Mouse (Mus musculus): Measurements from ENCODE around the gene Gm12184. TPM values are rescaled to one million over a fixed set of nuclear protein-coding genes. Genes with fewer than 3 reads are reported as not detected.
"Not testable (repeated sequence)": the region's sequence is repeated elsewhere in the genome, so short reads cannot be mapped to it uniquely, and the experiment has no call there.

Gm12184 gene
- total RNA-seq, 2 experiments from 2014 or later: 1.1 to 2.6 TPM

DNA sequence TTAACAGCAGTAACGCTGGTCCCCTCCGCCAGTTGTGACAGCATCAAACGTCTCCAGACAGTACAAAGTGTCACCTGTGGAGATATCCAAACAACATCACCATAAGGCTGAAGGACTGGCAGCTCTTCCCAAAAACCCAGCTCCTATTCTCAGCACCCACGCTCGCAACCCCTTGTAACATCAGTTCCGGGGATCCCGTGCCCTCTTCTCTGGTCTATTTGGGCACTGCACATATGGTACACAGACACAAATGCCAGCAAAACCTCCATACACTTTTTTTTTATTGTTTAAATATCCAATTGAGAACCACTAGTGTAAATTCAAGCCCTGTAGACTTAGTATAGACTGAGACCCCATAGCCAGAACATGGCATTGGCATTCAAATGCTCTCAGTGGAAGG lies 31.2 kb downstream of the Gm12184 start:
- intact Hi-C loops (cut with DNase I): no loop called here
- TF ChIP-seq CTCF (IDR thresholded peaks at IDR 0.05): peak; percentile 40
- no peak for DNase-seq (ENCODE audit: extremely low spot score in 1 of 2, low spot score in 2 of 2)
- H3K4me3 ChIP-seq: no peak overlapping the region
- no peak overlapping the region for H3K27ac ChIP-seq

DNA sequence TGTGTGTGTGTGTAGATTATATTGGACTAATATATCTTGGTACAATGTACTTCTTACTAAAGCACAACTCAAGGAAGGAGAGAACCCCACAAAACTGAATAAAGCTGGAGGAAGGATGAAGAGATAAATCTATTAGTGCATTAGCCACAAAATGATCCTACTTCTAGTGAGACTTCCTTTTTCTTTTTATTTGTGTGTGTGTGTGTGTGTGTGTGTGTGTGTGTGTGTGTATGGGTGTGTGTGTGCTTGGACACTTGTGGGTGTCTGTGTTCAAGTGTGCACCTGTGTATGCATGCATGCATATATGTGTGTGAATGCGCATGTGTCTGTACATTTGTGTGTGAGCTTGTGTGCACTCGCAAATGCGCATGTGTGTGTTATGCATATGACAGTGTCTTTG lies 33.3 kb downstream of the Gm12184 start:
- intact Hi-C loops (cut with DNase I): no loop called here
- DNase-seq (ENCODE audit: extremely low spot score in 1 of 2, low spot score in 2 of 2): no peak
- no peak for TF ChIP-seq CTCF (IDR thresholded peaks at IDR 0.05)
- Histone ChIP-seq H3K27ac (no peak overlapping the region), H3K4me3 (no peak overlapping the region)

DNA sequence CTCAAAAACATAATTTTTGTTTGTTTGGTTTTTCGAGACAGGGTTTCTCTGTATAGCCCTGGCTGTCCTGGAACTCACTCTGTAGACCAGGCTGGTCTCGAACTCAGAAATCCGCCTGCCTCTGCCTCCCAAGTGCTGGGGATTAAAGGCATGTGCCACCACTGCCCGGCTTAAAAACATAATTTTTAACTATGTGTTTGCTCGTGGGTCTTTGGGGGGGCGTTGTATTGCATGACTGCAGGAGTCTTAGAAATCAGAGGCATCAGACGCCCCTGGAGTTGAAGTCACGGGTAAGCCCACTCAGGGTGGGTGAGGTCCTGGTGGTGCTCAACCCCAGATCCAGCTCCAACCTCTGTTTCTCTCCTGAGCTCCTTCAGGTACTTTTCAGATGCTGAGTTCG lies 34.6 kb downstream of the Gm12184 start:
- intact Hi-C loops (cut with DNase I): loop anchor here (2.0 kb wide), 1 partner anchor 311 kb away; no protein-coding TSS in a partner anchor
- not testable (repeated sequence) for H3K4me3 ChIP-seq

DNA sequence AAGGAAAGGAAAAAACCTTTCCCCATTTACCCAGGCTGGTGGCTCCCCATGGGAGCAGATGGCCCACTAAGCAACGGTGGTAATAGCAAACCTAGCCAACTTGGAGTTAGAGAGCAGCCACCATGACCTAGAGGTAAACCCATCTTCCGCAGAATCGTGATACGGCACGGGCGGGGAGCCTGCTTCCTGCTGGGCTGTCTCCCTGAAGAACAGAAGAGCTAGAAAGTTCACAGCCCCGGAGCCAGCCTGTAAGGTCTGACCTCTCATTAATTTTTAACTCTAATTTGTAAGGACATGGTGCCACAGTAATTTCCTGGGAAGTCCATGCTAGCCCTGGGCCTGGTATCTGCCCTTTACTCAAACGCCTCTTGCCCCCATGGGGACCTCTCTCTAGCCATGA lies 35.5 kb downstream of the Gm12184 start:
- DNase-seq (ENCODE audit: extremely low spot score in 1 of 2, low spot score in 2 of 2): no peak
- intact Hi-C loops (cut with DNase I): loop anchor here (1.0 to 2.0 kb wide), 2 partner anchors 68 to 312 kb away; no protein-coding TSS in a partner anchor
- Histone ChIP-seq H3K4me3 (no peak overlapping the region), H3K27ac (no peak overlapping the region)
- no peak for TF ChIP-seq CTCF (IDR thresholded peaks at IDR 0.05)

More for the DNA sequence above, 34.6 kb downstream of the Gm12184 start:
- not testable (repeated sequence) for DNase-seq (ENCODE audit: extremely low spot score in 1 of 2, low spot score in 2 of 2); H3K27ac ChIP-seq

DNA sequence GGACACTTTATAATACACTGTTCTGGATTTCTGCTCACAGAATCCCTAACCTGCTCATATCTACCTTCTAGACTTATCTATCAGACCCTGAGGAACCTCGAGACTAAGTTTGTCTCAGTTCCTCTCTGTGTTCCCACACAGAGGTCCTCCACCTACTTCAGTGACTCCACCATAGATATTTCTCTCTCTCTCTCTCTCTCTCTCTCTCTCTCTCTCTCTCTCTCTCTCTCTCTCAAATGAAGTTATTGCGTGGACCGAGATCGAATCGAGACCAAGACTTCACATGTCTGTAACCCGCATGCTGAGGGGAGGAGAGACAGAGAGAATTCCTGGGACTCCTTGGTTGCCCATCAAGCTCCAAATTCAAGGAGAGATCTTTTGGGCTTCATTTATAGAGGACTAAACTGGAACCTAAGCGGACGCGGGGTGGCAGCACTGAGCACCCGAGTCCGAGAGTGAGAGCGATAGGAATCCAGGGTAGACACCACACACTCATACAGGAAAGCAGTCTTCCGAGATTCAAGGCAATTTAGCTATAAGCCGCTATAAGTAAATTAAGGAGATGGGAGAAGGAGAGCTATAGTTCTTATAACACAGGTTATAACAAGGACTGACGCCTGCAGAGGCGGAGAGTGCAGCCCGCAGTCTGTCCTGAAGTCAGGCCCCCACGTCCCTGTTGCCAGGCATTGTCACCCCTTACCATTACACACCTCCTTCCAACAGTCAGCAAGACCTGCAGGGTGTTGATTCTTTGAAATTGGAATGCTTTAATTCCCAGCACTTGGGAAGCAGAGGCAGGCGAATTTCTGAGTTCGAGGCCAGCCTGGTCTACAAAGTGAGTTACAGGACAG lies 36.3 kb downstream of the Gm12184 start:
- Histone ChIP-seq H3K27ac (no peak overlapping the region), H3K4me3 (no peak overlapping the region)
- intact Hi-C loops (cut with DNase I): loop anchor here (1.0 to 2.0 kb wide), 3 partner anchors 69 to 763 kb away; no protein-coding TSS in a partner anchor
- peak; percentile 86 for TF ChIP-seq CTCF (IDR thresholded peaks at IDR 0.05)
- DNase-seq (ENCODE audit: extremely low spot score in 1 of 2, low spot score in 2 of 2): peak; percentile 82 to 89

DNA sequence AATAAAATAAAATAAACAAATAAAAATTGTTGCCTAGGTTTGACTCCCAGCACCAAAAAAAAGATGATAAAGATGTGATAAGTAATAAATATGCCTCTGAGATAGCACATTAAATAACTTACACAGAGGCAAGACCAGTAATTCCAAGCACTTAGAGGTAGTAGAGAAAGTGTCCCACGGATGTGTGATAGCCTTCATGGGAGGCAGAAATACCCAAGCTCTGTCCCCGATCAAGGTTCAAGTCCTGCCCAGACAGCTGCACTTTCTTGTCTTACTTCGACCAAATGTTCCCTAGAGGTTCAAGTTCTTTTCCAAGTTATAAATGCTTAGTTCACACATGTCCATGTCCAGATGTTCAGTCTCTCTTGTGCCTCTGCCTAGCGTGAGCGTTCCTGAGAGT lies 37.2 kb downstream of the Gm12184 start:
- no peak for DNase-seq (ENCODE audit: extremely low spot score in 1 of 2, low spot score in 2 of 2)
- TF ChIP-seq CTCF (IDR thresholded peaks at IDR 0.05): no peak
- intact Hi-C loops (cut with DNase I): loop anchor here (2.0 kb wide), 1 partner anchor 764 kb away; no protein-coding TSS in a partner anchor
- H3K4me3 ChIP-seq: no peak overlapping the region
- H3K27ac ChIP-seq: no peak overlapping the region

DNA sequence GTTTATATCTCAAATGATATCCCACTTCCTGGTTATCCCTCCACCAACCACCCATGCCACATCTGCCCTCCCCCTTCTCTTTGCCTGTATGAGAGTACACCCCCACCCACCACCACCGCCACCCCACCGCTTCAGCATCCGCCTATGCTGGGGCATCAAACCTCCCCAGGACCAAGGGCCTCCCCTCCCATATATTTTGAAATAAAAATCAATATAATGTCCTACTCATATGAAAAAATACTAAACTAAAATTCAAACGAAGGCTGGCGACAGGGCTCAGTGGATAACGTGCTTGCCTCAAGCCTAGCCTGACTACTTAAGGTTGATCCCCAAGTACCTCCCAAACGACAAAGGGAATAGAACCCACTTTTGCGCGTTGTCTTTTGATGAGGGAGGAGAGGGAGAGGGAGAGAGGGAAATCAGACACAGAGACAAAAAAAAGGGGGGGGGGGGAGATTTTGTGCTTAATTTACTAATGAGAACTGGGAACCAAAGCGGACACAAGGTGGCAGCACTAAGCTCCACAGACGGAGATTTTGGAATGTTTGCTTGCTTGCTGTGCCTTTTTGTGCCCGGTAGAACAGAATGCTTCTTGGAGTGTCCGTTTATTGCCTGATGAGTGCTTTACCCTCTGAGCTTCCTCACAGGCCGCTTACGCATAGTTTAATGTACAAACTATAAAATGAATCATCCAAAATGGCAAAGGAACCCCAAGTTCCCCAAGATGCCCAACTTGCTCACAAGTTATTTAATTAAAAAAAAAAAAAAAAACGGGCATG lies 38.0 kb downstream of the Gm12184 start:
- H3K4me3 ChIP-seq: peak overlapping the region; percentile 34
- intact Hi-C loops (cut with DNase I): loop anchor here (2.0 kb wide), 1 partner anchor 764 kb away; no protein-coding TSS in a partner anchor
- TF ChIP-seq CTCF (IDR thresholded peaks at IDR 0.05): peak; percentile 76
- peak; percentile 68 to 69 for DNase-seq (ENCODE audit: extremely low spot score in 1 of 2, low spot score in 2 of 2)
- no peak overlapping the region for H3K27ac ChIP-seq

DNA sequence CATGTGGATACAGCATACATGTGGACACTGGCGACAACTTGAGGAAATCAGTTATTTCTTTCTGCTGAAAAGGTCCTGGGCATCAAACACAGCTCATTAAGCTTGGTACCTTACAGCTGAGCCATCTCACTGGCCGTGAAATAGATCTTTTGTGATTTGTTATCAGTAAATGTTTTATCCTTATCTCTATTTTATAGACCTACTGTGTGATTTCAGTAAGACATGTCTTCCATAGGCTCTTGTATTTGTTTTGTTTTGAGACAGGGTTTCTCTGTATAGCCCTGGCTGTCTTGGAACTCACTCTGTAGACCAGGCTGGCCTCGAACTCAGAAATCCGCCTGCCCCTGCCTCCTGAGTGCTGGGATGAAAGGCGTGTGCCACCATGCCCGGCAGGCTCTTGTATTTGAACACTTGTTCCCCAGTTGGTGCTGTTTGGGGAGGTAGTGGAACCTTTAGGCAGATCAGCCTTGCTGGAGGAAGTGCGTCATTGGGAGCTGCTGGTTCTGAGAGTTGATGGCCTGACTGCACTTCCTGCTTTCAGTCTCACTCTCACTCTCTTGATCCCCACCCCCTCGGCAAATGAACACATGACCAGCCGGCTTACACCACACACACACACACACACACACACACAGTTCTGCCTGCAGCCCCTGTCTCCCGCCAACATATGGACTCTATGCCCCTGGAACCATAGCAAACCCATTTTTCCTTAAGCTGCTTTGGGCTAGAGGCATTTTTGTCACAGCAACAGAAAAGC lies 38.8 kb downstream of the Gm12184 start:
- intact Hi-C loops (cut with DNase I): loop anchor here (2.0 kb wide), 1 partner anchor 765 kb away; no protein-coding TSS in a partner anchor
- no peak overlapping the region for H3K4me3 ChIP-seq
- H3K27ac ChIP-seq: no peak overlapping the region
- no peak for DNase-seq (ENCODE audit: extremely low spot score in 1 of 2, low spot score in 2 of 2)
- no peak for TF ChIP-seq CTCF (IDR thresholded peaks at IDR 0.05)

DNA sequence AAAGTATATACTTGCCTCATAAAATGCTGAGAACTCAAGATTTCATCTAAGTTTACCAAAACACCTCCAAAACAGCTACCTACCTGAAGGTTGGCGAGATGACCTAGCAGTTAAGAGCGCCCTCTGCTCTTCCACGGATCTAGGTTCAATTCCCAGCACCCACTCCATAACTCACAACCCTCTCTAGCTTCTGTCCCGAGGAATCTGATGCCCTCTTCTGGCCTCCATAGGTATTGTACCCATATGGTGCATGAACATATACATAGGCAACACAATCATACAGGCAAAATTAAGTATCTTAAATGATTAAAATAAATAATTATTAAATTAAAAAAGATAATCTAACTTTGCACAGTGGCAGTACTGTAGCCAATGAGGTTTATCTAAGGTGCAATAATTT lies 44.2 kb downstream of the Gm12184 start:
- intact Hi-C loops (cut with DNase I): no loop called here
- no peak; the same call in none of the 2 replicates for TF ChIP-seq CTCF (IDR thresholded peaks at IDR 0.05)

DNA sequence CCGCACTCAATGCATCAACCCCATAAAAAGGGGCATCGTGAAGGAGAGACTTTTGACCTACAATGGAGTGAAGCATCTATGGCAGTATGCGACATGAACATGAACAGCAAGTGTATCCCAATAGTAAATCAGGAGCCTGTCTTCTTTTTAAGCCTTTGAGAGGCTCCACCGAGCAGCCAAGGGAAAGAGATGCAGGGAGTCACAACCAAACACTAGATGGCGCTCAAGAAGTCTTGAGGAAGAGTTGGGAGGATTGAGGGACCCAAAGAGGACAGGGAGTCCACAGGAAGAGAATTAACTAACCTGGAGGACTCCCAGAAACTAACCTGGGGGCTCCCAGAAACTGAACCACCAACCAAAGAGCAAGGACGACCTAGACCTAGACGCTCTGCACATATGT lies 47.0 kb downstream of the Gm12184 start:
- intact Hi-C loops (cut with DNase I): no loop called here
- no peak for DNase-seq (ENCODE audit: extremely low spot score in 1 of 2, low spot score in 2 of 2)
- peak; percentile 62 for TF ChIP-seq CTCF (IDR thresholded peaks at IDR 0.05)
- Histone ChIP-seq H3K27ac (no peak overlapping the region), H3K4me3 (no peak overlapping the region)

More for the DNA sequence above, 44.2 kb downstream of the Gm12184 start:
- no peak overlapping the region for H3K27ac ChIP-seq
- H3K4me3 ChIP-seq: no peak overlapping the region
- no peak for DNase-seq (ENCODE audit: extremely low spot score in 1 of 2, low spot score in 2 of 2)

DNA sequence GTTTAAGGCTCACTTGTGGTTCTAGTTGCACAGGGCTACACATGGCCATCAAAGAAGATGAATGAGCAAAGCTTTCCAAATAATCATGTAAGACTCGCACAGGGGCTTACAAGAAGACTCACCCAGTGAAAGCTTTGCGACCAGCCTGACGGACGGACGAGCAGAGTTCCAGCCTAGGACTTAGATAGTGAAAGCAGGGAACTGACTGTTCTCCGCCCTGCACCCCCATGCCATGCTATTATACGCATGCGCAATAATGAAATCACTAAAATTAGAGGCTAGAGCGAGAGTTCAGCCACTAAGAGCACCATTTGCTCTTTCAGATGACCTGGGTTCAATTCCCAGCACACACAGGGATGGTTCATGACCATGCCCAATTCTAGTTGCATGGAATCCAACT lies 49.2 kb downstream of the Gm12184 start:
- Histone ChIP-seq H3K27ac (no peak overlapping the region), H3K4me3 (no peak overlapping the region)
- intact Hi-C loops (cut with DNase I): no loop called here
- no peak for DNase-seq (ENCODE audit: extremely low spot score in 1 of 2, low spot score in 2 of 2)
- TF ChIP-seq CTCF (IDR thresholded peaks at IDR 0.05): no peak

Data from left cerebral cortex, adult 2 months (tissue).